Mouse (Mus musculus) right cerebral cortex, postnatal 4 days (tissue): ENCODE results near the gene Col6a2.

Experiments
- DNase-seq: peaks from one replicate; pipeline ENCODE4 v3.0.0-alpha.2; 2022

Gene Col6a2

DNA sequence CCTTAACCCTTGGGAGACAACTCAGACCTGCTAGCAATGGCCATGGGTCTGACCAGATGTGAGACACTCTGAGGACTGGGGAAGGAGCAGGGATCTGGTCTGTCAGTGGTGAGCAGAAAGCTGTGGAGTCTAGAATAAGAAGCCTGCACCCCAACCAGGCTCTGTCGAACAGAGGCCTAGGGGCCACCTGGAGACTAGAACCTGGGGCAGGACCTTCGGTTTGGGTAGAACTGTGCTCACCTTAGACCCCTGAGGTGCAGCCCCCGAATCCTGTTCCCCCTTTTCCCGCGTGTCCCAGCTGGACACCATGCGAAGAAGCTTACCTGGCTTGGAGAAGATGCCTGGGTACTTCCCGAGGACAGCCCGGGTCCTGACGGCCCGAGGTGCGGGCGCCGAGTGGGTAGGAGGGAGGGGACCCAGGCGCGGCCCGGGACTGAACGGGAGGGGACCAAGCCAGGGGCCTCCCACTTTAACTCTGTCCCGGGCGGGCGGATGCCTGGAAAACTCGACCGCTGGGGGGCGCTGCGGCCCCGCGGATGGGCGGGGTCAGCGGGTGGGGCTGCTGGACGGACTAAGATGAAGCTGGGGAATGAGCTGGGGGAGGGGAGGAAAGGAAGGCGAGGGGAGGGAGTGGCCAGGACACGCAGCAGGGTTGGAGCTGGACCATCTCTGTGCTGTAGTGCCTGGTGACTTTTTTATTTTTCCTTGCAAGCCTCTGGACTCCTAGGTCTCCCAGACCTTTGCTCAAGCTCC, at the start of gene Col6a2:
Col6a2 (minus strand) TSS at position 703 of the 753 bp plus-strand sequence.
- peak; percentile 77 for DNase-seq

DNA sequence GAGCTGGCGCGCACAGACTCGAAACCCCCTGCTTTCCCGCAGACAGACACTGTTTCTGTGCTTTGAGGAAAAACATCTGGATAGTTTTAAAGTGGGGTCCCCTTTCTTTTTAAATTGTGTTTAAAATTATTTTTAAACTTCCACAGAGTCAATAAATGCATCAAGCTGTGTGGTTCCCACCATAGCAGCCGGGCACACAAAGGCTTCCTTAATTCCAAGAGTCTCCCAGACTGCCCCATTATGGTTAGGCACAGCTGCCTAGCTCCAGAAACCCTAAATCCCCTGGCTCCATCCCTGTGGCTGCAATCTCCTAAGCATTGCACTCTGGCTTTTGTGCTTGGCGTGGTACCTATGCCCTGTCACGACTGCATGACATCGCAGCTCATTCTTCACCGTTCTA, 48.5 kb upstream of the Col6a2 start:
- DNase-seq: no peak

DNA sequence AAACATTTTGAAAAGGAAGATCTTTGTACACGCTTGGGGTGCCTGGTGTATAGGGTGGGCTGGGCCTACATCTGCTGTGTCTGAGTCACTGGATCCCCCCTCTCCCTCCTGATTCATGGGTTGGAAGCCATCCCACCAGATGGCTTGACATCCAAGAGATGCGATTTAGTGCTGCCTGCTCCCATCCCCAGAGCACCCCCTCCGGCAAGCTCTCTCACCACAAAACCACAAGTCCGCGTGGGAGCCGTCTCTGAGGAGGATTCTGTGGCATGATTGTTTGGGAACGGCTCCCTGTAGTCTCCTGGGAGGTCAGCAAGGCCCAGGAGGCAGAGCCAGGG, 45.5 kb upstream of the Col6a2 start:
- DNase-seq: no peak

DNA sequence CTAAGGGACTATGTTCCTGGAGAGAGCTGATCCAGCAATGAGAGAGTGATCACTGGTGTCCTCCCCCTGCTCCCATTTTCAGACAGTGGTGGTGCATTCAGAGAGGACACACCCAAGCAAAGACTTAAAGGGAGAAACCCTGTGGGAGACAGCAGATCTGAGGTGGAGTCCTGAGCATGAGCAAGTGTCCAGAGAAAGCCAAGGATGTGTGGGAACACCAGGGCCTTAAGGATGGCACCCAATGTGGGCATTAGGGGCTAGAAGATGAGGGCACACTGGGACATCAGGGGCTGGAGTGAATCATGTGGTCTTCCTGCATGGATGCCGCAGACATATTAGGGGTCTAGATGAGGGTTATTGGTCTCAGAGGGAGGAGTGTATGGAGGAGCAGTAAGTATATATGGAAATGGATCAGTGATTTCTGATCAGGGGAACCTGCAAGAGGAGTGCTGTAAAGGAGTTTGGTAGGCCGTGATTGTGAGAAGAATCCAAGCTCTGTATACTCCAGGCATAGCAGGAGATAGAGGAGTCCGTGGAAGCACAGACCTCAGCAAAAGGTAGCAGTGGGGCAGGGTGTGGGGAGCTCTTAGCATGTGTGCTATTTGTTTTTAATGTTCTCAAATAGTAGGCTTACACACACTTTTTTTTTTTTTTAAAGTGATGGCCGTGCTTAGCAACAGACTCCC, 45.0 kb upstream of the Col6a2 start:
- no peak for DNase-seq

DNA sequence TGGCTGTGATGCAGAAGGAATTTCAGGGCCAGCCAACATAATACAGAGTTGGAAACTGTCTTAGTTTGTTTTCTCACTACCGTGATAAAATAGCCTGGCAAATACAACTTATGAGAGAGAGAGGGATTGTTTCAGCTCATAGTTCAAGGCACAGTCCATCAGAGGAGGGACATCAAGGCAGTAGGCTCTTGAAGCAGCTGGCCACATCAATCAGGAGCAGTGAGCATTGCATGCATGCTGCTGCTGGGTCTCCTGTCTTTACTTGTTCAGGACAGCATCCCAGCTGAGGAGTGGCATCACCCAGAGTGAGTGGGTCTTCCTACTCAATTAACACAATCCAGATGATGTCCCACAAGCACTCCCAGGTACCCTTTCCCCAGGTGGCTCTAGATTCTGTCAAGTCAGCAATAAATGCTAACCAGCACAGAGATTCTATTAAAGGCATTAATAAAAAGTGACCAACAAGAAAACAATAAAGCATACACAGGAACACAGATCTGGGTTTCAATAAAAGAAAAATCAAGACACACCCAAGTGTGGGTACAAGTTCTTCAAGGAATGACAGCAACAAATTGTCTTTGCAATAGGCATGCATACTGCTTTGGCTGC, 43.9 kb upstream of the Col6a2 start:
- DNase-seq: no peak

DNA sequence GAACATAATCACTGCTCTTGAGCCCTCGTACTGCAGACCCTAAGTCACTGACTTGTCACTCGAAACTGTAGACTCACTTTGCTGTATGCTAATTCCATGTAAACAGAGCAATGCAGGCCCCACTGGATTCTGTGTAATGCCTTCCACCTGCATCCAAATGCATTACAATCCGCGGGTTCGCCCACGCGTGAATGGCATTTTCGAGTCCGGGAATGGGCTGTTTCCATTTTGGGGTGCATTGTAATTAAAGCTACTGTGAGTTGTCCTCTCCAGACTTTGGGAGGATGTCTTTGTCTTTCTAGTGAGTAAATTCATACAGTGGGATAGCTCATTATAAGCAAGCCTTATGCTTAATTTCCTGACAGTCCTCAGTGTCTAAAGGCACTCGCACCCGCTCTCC, 42.1 kb upstream of the Col6a2 start:
- no peak for DNase-seq

DNA sequence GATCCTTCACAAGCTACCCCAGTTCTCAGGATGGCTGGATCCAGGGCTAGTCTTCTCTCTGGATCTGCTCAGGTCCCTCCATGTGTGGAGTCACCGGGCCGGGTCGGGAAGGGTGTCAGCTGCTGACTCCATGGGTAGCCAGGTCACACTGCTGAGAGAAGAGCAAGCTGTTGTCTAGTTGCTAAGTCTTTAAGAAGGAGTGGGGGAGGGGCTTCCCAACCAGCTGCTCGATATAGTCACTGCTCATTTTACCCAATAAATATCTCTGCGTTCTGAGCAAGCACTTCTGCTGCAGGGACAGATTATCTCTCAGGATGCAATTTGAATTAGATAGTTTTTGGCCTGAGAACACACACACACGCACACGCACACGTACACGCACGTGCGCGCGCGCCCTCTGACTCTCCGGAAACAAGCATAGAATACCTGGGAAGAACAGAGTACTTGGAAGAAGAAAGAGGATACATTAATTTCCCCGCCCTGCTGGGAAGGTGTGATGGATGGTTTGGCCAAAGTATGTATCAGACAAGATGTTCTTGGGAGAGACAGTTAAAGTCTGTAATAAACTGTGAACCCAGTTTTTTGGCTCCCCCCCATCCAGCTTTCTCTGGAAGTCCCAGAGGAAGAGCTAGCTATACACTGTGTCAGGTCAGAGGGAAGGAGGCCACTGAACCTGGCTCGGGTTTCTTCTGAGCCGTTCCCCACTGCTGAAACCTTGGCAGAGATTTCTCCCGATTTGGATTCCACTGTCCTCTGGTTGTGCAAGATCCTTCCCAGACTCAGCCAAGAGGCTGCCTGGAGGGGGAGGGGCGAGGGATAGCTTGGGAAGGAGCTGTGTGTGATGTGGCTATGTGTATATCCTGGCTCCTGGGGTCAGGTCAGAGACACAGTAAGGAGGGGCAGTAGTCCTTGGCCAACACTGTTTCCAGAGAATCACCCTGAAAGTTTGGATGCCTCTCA, 41.0 kb upstream of the Col6a2 start:
- no peak for DNase-seq

DNA sequence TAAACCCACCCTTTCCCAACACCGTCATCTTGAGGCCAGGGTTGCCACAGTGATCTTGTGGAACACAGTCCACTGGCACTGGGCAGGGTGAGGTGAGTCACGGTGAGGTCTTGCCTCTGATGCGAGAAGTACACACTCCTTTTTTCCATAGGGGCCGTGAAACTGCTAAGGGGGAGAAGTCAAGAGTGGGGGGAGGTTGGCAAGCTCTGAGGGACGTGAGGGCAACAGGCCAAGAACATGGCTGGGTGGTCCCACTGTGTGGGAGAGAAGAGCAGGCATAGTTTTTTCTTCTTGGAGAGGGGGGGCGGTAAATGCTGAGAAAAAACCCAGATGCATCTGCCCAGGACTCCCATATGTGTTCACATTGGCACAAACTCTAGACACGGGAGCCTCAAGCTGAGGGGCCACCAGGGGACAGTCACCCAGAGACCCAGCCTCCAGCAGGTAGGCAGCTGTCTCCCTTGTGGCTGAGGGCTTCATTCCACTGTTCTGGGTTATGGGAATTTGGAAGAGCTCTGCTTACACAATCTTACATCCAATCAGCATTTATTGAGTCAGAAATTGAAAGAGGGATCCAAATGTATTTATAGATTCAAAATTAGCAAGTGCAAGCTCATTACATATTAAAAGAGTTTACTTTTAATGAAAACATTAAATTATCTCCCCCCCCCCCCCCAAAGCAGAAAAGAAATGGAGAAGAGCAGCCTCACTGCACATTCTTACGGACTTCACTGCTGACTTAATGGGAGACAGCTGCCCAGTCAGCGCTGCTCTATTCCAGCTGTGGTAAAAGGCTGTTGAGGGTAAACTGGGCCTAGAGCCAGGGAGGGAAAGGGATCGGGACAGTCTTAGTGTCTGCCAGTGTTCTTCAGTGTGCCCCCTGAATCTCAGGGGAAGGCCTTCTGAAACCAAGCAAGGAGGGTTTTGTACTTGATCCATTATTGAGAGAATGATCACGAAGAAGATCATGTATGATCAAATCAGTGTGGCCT, 30.2 kb upstream of the Col6a2 start:
- no peak for DNase-seq

DNA sequence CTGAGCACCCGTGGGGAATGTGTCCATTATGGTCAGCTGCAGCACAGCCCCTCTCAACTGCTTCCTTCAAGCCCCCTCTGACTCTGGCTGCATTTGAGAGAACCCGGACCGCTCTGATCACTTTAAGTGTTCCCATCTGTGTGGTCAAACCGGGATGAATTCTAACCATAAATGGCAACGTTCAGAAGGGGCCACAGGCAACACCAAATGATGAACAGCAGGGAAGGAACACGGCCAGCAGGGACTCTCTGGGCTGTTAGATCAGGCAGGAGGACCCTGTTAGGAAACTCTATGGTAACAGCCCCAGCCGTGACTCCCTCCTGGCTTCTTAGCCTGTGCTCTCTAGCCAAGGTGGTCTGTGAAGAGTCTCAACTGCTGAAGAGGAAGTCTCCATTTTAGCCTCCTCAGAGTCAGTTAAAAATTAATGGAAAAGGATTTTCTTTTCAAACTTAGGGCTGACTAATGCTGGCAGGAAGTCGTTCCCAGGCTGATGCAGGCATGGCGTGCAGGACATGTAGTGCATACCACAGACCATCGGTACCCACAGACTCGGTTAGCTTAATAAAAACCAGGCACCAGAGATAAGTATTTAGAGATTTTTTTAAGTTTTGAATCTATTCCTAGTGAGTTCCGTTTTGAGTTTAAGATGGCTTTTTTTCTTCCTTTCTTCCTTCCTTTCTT, 27.4 kb upstream of the Col6a2 start:
- no peak for DNase-seq

DNA sequence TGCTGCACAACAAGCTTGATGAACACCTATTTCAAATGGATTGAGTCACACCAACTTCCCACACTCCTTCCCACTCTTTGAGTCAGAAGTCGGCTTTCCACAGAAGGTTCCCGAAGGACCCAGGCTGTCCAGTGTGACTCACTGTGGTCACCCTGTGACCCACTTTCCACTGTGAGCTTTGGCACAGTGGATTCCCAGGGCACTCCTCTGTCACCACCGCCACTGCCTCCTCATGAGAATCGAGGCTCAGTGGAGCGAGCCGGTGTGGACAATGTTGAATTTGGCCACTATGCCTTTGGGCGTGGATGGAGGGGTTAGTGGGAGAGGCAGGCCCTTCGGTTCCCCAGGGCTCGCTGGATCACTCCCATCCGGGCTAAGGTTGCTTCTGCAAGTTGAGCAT, 25.3 kb upstream of the Col6a2 start:
- DNase-seq: no peak

DNA sequence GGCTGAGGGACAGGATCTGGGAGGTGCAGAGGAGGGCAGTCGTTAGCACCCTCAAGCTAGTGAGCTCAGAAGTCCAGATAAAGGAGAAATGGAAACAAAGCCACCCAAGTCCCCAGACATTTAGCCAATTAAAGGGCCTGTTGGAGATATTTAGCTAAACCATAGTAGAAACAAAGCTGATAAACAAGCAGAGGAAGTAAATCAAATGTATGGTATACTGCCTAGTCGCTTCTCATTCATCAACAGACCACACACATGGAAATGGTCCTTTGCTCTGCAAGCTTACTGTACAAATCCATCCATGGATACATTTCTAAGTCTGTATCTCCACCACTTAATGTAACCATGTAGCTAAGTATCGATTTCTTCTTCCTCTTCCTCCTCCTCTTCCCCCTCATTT, 24.0 kb upstream of the Col6a2 start:
- DNase-seq: no peak

DNA sequence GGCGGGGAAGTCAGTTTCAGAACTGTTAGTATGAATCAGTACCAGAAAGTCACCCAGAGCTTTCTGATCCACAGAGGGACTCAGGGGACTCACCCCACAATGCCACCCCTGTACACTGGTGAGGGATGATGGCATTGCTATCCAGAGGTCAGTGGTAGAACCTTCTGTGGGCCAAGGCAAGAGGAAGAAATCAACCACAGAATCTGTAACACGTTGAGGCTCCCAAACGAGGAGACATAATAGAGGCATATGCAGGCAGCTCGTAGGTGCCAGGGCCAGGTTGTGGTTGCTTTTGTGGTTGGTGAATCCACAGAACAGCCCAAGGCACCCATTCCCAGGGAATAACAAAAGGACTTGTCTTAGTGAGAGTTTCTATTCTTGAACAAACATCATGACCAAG, 22.3 kb upstream of the Col6a2 start:
- DNase-seq: no peak

DNA sequence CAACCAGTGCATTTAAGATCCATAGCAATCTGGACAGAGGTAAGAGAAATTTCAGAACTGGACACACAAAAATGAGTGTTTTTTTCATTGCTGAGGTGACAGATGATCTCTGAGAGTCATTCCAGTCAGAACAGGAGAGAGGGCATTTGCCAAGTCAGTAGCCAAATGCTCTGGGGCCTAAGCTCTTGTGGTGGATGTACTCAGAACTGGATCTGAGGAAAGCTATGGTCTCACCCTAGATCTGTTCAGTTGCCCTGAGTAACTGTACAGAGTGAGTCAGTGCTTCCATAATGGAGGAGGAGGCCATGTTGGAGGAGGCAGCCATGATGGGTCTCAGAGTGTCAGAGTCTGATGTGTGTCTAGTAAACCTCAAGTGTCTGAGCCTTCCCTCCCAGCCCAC, 21.6 kb upstream of the Col6a2 start:
- DNase-seq: no peak

DNA sequence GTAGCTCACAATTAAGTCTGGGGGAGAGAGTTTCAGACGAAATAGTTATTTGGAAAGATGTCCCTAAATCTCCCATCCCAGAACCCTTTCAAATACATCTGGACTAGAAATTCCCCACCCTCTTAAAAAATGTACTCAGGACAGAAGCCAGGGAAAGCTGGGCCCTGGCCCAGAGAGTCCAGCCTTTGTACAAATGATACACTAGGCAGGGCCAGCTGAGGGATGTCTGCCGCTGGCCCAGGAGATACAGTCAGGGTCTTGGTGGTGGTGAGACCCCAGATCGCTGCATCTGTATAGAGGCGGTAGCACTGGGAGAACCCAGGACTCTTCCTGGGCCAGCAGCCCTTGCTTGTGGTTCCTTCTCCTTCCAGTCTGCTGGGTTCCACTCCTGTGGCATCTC, 20.6 kb upstream of the Col6a2 start:
- DNase-seq: no peak

DNA sequence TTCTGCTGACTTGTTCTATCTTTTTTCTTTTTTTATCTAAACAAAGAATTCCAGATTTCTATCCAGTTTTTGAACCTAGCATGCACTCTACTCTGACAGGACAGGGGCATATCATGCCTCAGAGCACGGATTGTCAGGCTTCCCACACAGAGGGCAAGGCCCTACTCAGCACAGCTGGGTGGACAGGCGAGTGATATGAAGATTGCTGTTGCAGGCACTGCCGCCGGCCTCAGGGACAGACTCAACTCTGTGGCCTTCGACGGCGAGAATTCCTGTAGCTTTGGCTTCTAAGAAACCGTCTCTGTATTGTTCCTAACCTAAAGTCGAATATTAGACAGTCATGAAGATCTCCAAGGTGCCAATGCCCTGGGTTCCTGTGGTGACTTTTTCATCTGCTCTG, 20.0 kb upstream of the Col6a2 start:
- no peak for DNase-seq

DNA sequence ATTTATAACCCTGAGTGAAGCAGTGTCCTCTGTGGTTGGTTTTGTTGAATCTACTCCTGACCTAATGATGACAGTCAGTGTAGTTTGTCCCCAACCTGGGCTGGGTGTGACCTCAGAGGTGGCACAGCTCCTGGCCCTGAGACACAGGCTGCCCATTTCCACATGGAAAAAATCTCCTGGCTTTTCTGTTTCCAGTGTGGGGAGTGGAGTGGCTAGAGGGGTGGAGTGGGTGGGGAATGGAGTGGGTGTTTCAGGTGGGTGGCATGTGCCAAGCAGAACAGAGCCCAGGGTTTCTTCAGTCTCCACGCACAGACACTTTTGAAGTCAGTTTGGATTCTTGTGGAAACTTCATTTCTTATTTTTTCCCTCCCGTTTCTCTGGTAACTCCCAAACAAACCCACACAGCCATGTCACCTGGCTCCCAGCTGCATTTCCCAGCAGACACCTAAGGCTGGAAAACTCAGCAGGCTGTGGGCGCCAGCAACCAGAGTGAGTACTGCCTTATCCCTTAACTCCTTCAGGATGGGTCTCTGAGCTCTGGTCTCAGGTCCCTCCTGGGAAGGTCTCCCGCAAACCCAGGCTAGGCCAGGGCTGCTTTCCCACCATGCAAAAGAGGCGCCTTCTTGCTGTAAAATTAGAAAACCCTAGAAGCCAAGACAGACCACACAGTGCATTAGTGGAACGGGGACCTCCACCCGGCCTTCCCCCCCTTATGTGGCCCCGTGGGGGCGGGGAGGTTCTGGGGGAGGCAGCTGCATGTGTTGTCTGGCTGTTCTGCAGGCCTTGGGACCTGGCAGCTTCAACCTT, 19.4 kb upstream of the Col6a2 start:
- no peak for DNase-seq

DNA sequence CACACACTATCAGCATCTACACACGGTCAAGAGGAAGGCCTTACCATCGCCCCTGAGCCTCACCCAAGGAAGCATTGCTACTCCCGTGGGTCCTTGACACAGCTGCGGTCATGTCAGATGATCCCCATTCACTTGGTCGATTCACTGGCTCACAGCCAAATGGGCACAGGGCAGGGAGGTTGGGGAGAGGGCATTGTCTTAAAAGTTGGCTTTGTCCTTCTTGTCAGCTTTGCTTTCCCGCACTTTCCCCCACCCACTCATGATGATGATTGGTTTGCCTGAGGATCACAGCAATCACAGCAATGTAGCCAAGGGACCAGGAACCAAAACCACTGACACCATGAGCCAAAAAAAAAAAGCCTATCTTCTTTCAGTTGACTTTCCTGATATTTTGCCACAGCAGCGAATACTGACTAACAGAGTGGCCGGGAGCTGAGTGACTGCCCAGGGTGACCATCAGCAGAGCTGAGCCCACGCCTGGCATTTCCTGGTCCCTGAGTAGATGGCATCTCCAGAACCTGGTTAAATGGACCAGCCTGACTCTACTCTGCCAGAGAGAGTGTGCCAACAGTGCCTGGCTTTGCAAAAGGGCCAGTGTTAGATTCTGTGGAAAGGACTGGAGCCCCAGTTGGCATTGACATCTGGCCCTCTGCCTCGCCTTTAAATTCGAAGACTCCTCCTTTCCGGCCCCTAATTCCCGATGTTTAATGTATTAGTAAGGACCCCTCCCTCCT, 18.6 kb upstream of the Col6a2 start:
- no peak for DNase-seq

DNA sequence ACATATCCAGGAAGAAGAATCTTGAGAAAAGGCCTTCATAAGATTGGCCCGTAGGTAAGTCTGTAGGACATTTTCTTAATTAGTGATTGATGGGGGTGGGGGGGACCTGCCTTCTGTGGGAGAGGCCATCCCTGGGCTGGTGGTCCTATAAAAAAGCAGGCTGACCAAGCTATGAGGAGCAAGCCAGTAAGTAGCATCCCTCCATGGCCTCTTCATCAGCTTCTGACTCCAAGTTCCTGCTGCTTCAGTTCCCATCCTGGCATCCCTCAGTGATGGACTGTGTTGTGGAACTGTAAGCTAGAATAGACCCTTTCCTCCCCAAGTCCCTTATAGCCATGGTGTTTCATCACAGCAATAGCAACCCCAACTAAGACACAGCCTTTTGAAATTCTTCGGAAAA, 16.5 kb upstream of the Col6a2 start:
- no peak for DNase-seq

DNA sequence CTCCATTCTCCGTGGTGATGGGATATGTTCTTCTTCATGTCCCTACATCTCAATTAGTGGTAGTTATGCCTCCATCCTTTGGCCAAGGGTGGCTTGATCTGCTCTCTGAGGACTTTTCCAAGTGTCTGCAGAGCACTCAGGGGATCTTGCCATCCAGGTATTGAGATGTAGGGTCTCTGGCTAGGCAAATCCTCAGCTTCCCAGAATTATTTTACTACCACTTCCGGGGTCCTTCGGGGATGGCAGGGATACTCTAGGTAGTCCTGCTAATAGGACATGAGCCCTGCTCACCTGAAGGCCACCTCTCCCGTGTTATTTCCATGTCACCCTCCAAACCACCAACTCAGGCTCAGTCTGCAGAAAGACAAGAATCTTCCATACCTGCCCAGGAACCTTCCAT, 13.2 kb upstream of the Col6a2 start:
- DNase-seq: no peak

DNA sequence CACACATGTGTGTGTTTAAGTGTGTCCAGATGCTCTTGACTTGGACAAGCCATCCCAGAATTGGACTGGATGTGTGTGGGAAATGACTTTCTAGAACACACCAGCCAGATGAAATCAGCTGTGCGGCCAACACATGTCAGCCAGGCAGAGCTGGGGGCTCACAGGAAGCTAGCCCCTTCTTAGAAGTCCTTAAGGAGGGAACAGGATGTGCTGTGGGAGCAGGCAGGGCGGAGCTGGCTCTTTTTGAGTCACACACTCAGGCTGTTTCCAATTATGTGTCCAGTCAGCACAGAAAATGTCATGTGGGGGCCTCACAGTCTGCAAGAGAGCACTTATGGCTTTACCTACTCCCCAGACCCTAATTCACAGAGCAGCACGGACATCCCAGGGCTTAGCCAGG, 12.6 kb upstream of the Col6a2 start:
- DNase-seq: no peak
